Mouse (Mus musculus) embryonic fibroblast, embryonic 13.5 days (primary cell): ENCODE measurements around the gene Slbp. TPM values are rescaled to one million over a fixed set of nuclear protein-coding genes. Genes with fewer than 3 reads are reported as not detected.

Experiments used
- H3K27ac ChIP-seq: 2 replicates; pipeline ENCODE4 v1.5.1; 2012; ENCODE audit warnings: low read length, control low read depth, inconsistent platforms; ENCODE audit not compliant: insufficient read depth
- H3K4me1 ChIP-seq: 2 replicates; pipeline ENCODE4 v1.6.1; 2011; ENCODE audit warnings: low read length; ENCODE audit not compliant: control insufficient read depth, insufficient read depth
- H3K4me3 ChIP-seq: 2 replicates; pipeline ENCODE4 v1.5.1; 2011; ENCODE audit warnings: mild to moderate bottlenecking, control low read depth, low read length; ENCODE audit not compliant: insufficient read depth
- CTCF ChIP-seq: IDR thresholded peaks from 2 replicates; pipeline ENCODE4 v1.5.1; 2011; ENCODE audit warnings: mild to moderate bottlenecking, control low read depth, low read length, moderate library complexity, borderline replicate concordance; ENCODE audit not compliant: insufficient read depth
- POLR2A ChIP-seq: IDR thresholded peaks from 2 replicates; pipeline ENCODE4 v1.6.1; 2011; ENCODE audit warnings: low read depth, mild to moderate bottlenecking, control low read depth, low read length, moderate library complexity
- polyA plus RNA-seq: library from polyadenylated mRNA; stranded (reverse); fragments of >200 nt; gene quantifications from 2 replicates; pipeline ENCODE4 v1.2.4, GENCODE M21; 2011; ENCODE audit warnings: low read depth; ENCODE audit not compliant: missing spikeins, insufficient read length

Slbp gene
- polyA plus RNA-seq, 1 experiment: 67.7 TPM

DNA sequence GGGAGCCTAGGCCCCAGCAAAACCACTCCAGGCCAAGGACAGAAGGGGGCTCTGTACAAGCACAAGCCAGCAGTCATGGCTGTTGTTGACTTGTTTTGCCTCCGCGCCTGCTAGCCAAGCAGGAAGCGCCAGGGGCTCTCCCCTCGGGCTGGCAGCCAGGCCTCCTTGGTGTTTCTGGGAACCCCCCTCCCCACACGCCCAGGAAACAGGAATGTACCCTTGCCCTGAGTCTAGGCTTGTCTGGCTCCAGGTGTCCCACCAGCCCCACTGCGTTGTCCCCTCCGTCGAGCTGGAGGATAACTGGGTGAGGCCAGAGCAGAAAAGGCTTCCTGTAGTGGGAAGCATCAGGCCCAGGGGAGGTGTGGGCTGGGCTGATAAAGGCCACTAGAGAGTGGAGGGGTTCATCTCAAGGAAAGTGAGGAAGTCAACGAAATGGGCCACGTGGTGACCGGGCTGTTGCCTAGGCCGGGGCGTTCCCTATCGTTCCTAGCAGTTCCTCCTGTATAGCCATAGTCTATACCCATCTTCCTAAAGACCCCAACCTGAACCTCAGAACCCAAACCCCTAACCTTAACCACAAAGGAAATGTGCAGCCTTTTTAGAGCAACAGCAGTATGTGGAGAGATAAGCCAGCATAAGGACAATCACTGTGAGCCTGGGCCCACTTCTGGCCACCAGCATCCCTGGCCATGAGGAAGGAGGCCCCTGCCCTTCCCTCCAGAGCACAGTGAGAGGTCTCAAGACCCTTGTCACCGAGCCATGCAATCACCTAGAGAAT, 29.4 kb upstream of the Slbp start:
- Histone ChIP-seq H3K27ac (no peak overlapping the region), H3K4me3 (no peak overlapping the region), H3K4me1 (no peaks in the 10 kb centered on the region)
- TF ChIP-seq CTCF: no peak

DNA sequence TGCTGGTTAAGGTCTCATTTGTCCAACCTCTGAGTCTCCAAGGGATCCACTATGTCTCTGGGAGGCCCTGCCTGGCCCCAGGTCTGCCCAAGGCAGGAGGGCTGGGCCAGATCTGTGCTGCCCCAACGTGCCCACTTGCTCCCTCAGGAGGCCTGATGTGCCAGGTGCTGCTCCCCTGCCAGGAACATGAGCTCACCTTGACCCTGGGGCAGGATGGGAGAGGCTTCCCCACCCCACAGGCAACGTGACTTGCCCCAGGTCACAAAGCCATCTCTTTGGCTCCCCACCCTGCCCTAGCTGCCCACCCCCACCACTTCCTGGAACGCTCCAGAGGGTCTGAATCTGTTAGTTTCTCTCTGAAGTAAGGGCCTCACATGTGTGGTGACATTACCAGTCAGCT, 28.7 kb upstream of the Slbp start:
- Histone ChIP-seq H3K4me1 (no peaks in the 10 kb centered on the region), H3K4me3 (no peak overlapping the region), H3K27ac (no peak overlapping the region)
- TF ChIP-seq POLR2A: no peak
- no peak for TF ChIP-seq CTCF

DNA sequence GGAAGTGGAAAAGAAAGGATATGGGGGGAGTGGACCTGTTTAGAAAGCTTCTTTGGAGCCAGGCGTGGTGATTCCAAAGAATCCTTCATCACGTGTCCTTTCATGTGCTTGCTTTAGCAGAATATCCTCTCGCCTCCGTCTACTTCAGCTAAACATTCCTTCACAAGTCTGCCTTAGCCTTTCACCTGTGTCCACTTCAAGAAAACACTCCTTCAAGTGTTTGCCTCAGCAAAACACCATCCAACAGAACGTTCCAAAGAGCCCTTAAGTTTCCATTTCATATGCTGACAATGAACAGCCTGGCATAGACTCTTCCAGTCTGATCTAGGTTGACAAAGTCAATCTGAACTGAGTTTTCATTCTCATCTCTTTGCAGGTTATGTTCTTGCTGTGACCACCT, 25.9 kb upstream of the Slbp start:
- no peak overlapping the region for H3K4me3 ChIP-seq
- no peak for TF ChIP-seq CTCF
- no peak for TF ChIP-seq POLR2A
- no peaks in the 10 kb centered on the region for H3K4me1 ChIP-seq
- no peak overlapping the region for H3K27ac ChIP-seq

- Histone ChIP-seq H3K4me1 (no peaks in the 10 kb centered on the region), H3K4me3 (no peak overlapping the region), H3K27ac (no peak overlapping the region)
- TF ChIP-seq CTCF (peak; percentile 51; the same call in 1 of the 2 replicates), POLR2A (no peak)
Observed at GRCm38 (mm10) chr5:33675964-33676363, 23.6 kb upstream of the Slbp start.

- H3K4me1 ChIP-seq: no peaks in the 10 kb centered on the region
- no peak overlapping the region for H3K4me3 ChIP-seq
- TF ChIP-seq POLR2A (no peak), CTCF (no peak)
- no peak overlapping the region for H3K27ac ChIP-seq
Observed at GRCm38 (mm10) chr5:33674439-33674838, 22.1 kb upstream of the Slbp start.

DNA sequence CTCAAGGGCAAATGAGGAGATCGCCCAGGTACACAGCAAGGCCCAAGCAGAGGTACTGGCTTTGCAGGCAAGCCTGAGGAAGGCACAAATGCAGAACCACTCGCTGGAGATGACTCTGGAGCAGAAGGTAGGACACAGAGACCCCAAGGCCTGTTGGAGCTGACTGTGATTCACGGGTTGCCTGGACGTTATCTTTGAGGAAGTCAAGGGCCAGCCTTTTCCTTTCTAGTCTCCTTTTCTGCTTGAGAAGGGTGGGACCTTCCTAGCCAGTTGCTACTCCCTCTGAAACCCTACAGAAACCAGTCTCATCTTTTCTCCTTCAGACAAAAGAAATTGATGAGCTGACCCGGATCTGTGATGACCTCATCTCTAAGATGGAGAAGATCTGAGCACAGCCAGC, 19.3 kb upstream of the Slbp start:
- no peak overlapping the region for H3K27ac ChIP-seq
- H3K4me1 ChIP-seq: no peaks in the 10 kb centered on the region
- no peak overlapping the region for H3K4me3 ChIP-seq
- TF ChIP-seq POLR2A (no peak), CTCF (no peak)

GRCm38 (mm10) chr5:33668223-33668622, 15.8 kb upstream of the Slbp start:
- no peak for TF ChIP-seq POLR2A
- TF ChIP-seq CTCF: no peak
- H3K4me3 ChIP-seq: no peak overlapping the region
- no peak overlapping the region for H3K27ac ChIP-seq
- no peaks in the 10 kb centered on the region for H3K4me1 ChIP-seq

DNA sequence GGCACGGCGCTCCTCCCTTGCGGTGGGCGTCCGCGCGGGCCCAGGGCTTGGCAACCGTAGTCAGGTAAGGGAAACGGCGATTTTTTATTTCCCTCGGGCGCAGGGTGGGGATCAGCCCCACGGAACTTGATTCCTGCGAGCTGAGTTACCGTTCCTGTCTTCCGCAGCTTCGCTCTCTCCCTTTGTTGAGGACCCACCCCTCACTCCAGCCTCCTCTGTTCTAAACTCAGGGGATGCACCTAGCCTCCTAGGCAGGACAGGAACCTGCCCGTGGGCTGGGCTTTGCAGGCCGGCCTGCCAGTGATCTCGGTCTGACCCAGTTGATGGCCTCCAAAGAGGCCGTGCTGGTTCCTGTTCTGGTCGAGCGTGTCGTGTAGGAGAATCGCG, 6.3 kb upstream of the Slbp start:
- Histone ChIP-seq H3K4me3 (peak overlapping the region; percentile 79), H3K4me1 (no peaks in the 10 kb centered on the region), H3K27ac (no peak overlapping the region)
- TF ChIP-seq CTCF: no peak
- no peak for TF ChIP-seq POLR2A

GRCm38 (mm10) chr5:33657787-33658663, 5.7 kb upstream of the Slbp start, which contains the start of the genes Tacc3 and Tmem129:
Gene Tacc3, plus strand, starts transcription at chr5:33658128.
Gene Tmem129, minus strand, starts transcription at chr5:33658416.
- no peak for TF ChIP-seq CTCF
- peak; percentile 87 for TF ChIP-seq POLR2A
- Histone ChIP-seq H3K27ac (peak within 1 kb of the TSS; percentile 95), H3K4me3 (peak within 1 kb of the TSS; percentile 79), H3K4me1 (no peaks in the 10 kb centered on the region)

DNA sequence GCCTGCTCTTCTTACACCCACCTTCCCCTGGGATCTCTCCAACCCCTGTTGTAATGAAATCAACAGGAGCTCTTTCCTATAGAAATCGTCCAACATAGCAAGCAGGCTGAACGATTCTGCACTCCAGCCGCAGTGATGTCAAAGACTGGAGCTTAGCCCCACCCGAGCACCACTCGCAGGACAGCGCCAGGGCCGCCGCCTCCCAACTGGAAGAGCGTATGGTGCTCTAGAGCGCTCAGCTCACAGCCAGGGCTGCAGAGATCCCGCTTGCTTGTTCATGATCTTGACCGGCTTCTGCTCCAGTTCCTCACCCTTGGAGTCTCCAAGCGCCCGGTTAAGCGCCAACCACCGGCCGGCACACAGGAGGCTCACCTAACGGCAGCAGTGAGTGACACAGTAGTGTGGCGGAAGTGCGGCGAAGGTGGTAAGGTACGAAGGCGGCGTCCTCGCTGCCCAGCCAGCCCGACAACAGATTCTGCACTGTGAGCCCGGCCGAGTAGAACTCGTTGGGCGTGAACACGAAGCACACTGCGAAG, 4.9 kb upstream of the Slbp start:
- H3K4me1 ChIP-seq: no peaks in the 10 kb centered on the region; the same call in 1 of the 2 replicates
- H3K4me3 ChIP-seq: peak overlapping the region; percentile 73
- peak overlapping the region; percentile 2 for H3K27ac ChIP-seq
- no peak for TF ChIP-seq POLR2A
- no peak for TF ChIP-seq CTCF
